Comparison of ENCODE assay signal across 26 mouse cellular contexts in genomic region chr10:107383825-107384224, GRCm38 (mm10).
DNase-seq lines count a peak whose midpoint lies in the region; ATAC-seq and TF ChIP-seq lines count a peak whose summit lies in the region.
"Had no signal": no experiment of that assay in that cellular context is flagged by ENCODE, and none has a peak within 500 bp of the region (broad histone marks: within the 10 kb centered on the region; RNA-seq: fewer than 3 reads in every experiment).

No protein-coding gene starts in this region.

- DNase-seq in liver, embryonic 11.5 days (ENCODE audit: low spot score): no peak
- peak; percentile 4 for DNase-seq in ZHBTc4 (ENCODE audit: low read depth, low spot score)
- DNase-seq in brain, embryonic 14.5 days (ENCODE audit: low read depth): peak; percentile 35
- DNase-seq in cerebellum, adult 9-10 months: no peak
- no peak for DNase-seq in gastrocnemius, adult 2 months
- no peak for DNase-seq in heart, adult 11 months
- DNase-seq: adrenal gland, adult 8-10 months; B cell, adult 2 months; cerebellum, adult 11 months; cerebellum, adult 9-11 months; embryo, embryonic 11 days; gastrocnemius, postnatal 36 days; heart, postnatal 10 days; kidney, adult 8-10 months; kidney, postnatal 4 days; layer of hippocampus, postnatal 36 days; left cerebral cortex, postnatal 4 days; lung, adult 2 months; lung, postnatal 14 days had no signal

- no peaks in the 10 kb centered on the region for H3K36me3 ChIP-seq in liver, embryonic 12.5 days
- no peaks in the 10 kb centered on the region for H3K36me3 ChIP-seq in liver, embryonic 11.5 days (ENCODE audit: control insufficient read depth, insufficient read depth, low read length)
- no peaks in the 10 kb centered on the region for H3K36me3 ChIP-seq in liver, embryonic 15.5 days (replicated peaks)
- H3K36me3 ChIP-seq: embryonic facial prominence, embryonic 12.5 days; heart, embryonic 13.5 days had no signal

- TF ChIP-seq POLR2A in brain, embryonic 14.5 days (IDR thresholded peaks at IDR 0.05; ENCODE audit: borderline replicate concordance, extremely low read depth, insufficient read depth, insufficient read length, poor library complexity, severe bottlenecking): no peak

- TF ChIP-seq CTCF in brain, embryonic 14.5 days (IDR thresholded peaks at IDR 0.05; ENCODE audit: borderline replicate concordance, extremely low read depth, insufficient read depth, insufficient read length): no peak
- TF ChIP-seq CTCF in gastrocnemius, adult 2 months (IDR thresholded peaks at IDR 0.05): no peak

- H3K4me1 ChIP-seq in liver, embryonic 12.5 days: no peaks in the 10 kb centered on the region
- H3K4me1 ChIP-seq in liver, embryonic 11.5 days (replicated peaks; ENCODE audit: control insufficient read depth, insufficient read depth, low read length): no peaks in the 10 kb centered on the region
- no peaks in the 10 kb centered on the region for H3K4me1 ChIP-seq in liver, embryonic 15.5 days (replicated peaks)
- H3K4me1 ChIP-seq: embryonic facial prominence, embryonic 12.5 days; heart, embryonic 13.5 days had no signal

- no peak overlapping the region for H3K27ac ChIP-seq in liver, embryonic 12.5 days
- H3K27ac ChIP-seq in liver, embryonic 11.5 days (ENCODE audit: low read depth, low read length): no peak overlapping the region
- no peak overlapping the region for H3K27ac ChIP-seq in liver, embryonic 15.5 days (replicated peaks)
- H3K27ac ChIP-seq in gastrocnemius, adult 2 months: no peak overlapping the region
- H3K27ac ChIP-seq: embryonic facial prominence, embryonic 12.5 days; heart, embryonic 13.5 days; hindbrain, embryonic 14.5 days; kidney, postnatal 0 days had no signal

- intact Hi-C loops in gastrocnemius, adult 2 months (cut with DNase I): no loop called here

- H3K9me3 ChIP-seq in liver, embryonic 12.5 days (replicated peaks): no peaks in the 10 kb centered on the region
- H3K9me3 ChIP-seq in liver, embryonic 11.5 days (ENCODE audit: control insufficient read depth, low read length): no peaks in the 10 kb centered on the region
- no peaks in the 10 kb centered on the region for H3K9me3 ChIP-seq in liver, embryonic 15.5 days (replicated peaks)
- H3K9me3 ChIP-seq: embryonic facial prominence, embryonic 12.5 days; heart, embryonic 13.5 days had no signal

- H3K9ac ChIP-seq in liver, embryonic 12.5 days: no peak overlapping the region
- H3K9ac ChIP-seq in liver, embryonic 11.5 days (ENCODE audit: low read depth, low read length): no peak overlapping the region
- no peak overlapping the region for H3K9ac ChIP-seq in liver, embryonic 15.5 days
- H3K9ac ChIP-seq: embryonic facial prominence, embryonic 12.5 days; heart, embryonic 13.5 days; hindbrain, embryonic 14.5 days had no signal

- no peaks in the 10 kb centered on the region for H3K27me3 ChIP-seq in liver, embryonic 12.5 days (replicated peaks)
- no peaks in the 10 kb centered on the region for H3K27me3 ChIP-seq in liver, embryonic 11.5 days (replicated peaks; ENCODE audit: control insufficient read depth, insufficient read depth, low read length)
- H3K27me3 ChIP-seq in liver, embryonic 15.5 days: no peaks in the 10 kb centered on the region
- H3K27me3 ChIP-seq: embryonic facial prominence, embryonic 12.5 days; heart, embryonic 13.5 days had no signal

- 0 out of 2 replicates have a peak, but pooled peaks have one; percentile 24 for ATAC-seq in liver, embryonic 12.5 days
- no peak; the same call in 1 of the 2 replicates for ATAC-seq in liver, embryonic 11.5 days (replicated peaks; ENCODE audit: low FRiP score)
- ATAC-seq in liver, embryonic 15.5 days (ENCODE audit: insufficient read depth): peak; percentile 37; the same call in 1 of the 2 replicates
- ATAC-seq: activated CD4-positive, CD25-positive, alpha-beta regulatory T cell, adult 4 months had no signal

- no peak overlapping the region for H3K4me3 ChIP-seq in liver, embryonic 12.5 days
- no peak overlapping the region for H3K4me3 ChIP-seq in liver, embryonic 11.5 days (ENCODE audit: low read depth, low read length)
- no peak overlapping the region for H3K4me3 ChIP-seq in liver, embryonic 15.5 days (replicated peaks)
- no peak overlapping the region for H3K4me3 ChIP-seq in gastrocnemius, adult 2 months
- H3K4me3 ChIP-seq: embryonic facial prominence, embryonic 12.5 days; heart, embryonic 13.5 days had no signal

- H3K4me2 ChIP-seq in liver, embryonic 12.5 days: no peak overlapping the region
- no peak overlapping the region for H3K4me2 ChIP-seq in liver, embryonic 11.5 days
- no peak overlapping the region for H3K4me2 ChIP-seq in liver, embryonic 15.5 days
- H3K4me2 ChIP-seq: embryonic facial prominence, embryonic 12.5 days; heart, embryonic 13.5 days; hindbrain, embryonic 14.5 days had no signal

Comparison
In these comparisons a context has a peak if more than half of its experiments do, and no peak if none do; other contexts are left out.
1. DNase-seq: peak in ZHBTc4 (single experiment) and brain, embryonic 14.5 days (single experiment); none in liver, embryonic 11.5 days (single experiment), cerebellum, adult 9-10 months (single experiment), gastrocnemius, adult 2 months (single experiment) and heart, adult 11 months (single experiment).